Mouse (Mus musculus) kidney, embryonic 14.5 days (tissue): ENCODE measurements around the gene Tmem59l. TPM values are rescaled to one million over a fixed set of nuclear protein-coding genes. Genes with fewer than 3 reads are reported as not detected.

ENCODE experiments used
- ATAC-seq: fragments of 200-750 bp; cut with Nextera tagmentation; 2 replicates; pipeline ENCODE4 v1.8.0; 2017; ENCODE audit warnings: moderate number of reproducible peaks, mild to moderate bottlenecking, moderate TSS enrichment, moderate library complexity; ENCODE audit not compliant: low FRiP score, low TSS enrichment
- H3K27ac ChIP-seq: fragments of 300-500 bp; sonication (generic); 2 replicates; pipeline ENCODE4 v1.5.1; 2014; ENCODE audit warnings: low read depth, mild to moderate bottlenecking, low read length, moderate library complexity, mixed read lengths
- H3K27me3 ChIP-seq: fragments of 300-500 bp; sonication (generic); 2 replicates; pipeline ENCODE4 v1.6.1; 2014; ENCODE audit warnings: mild to moderate bottlenecking, low read length; ENCODE audit not compliant: control insufficient read depth, insufficient read depth
- H3K36me3 ChIP-seq: fragments of 300-500 bp; sonication (generic); 2 replicates; pipeline ENCODE4 v1.6.1; 2014; ENCODE audit warnings: low read length, mixed read lengths; ENCODE audit not compliant: control insufficient read depth, insufficient read depth
- H3K4me1 ChIP-seq: fragments of 300-500 bp; sonication (generic); 2 replicates; pipeline ENCODE4 v1.6.1; 2014; ENCODE audit warnings: low read length, mixed read lengths; ENCODE audit not compliant: control insufficient read depth, insufficient read depth
- H3K4me2 ChIP-seq: fragments of 300-500 bp; sonication (generic); replicated peaks from 2 replicates; pipeline ENCODE4 v1.6.1; 2014; ENCODE audit warnings: low read depth, mild to moderate bottlenecking, low read length
- H3K4me3 ChIP-seq: fragments of 300-500 bp; sonication (generic); 2 replicates; pipeline ENCODE4 v1.5.1; 2014; ENCODE audit warnings: mild to moderate bottlenecking, low read length
- H3K9ac ChIP-seq: fragments of 300-500 bp; sonication (generic); 2 replicates; pipeline ENCODE4 v1.6.1; 2014; ENCODE audit warnings: low read depth, mild to moderate bottlenecking, low read length, moderate library complexity
- H3K9me3 ChIP-seq: fragments of 300-500 bp; sonication (generic); 2 replicates; pipeline ENCODE4 v1.6.1; 2016; ENCODE audit warnings: low read length; ENCODE audit not compliant: control insufficient read depth
- WGBS: fragments of 180-500 bp; shearing (Covaris S2); extraction: QIAGEN DNeasy Blood & Tissue Kit; methylation state at CpG from one replicate; pipeline ENCODE4 v1.1.7; 2014; 5-methylcytosine and 5-hydroxymethylcytosine counted together
- polyA plus RNA-seq: library from polyadenylated mRNA; unstranded; fragments of >200 nt; fragmentation: Nextera tagmentation; extraction: Ambion mirVana; gene quantifications from 2 replicates; pipeline ENCODE4 v1.2.1, GENCODE M21; 2014

The Tmem59l gene
- polyA plus RNA-seq, 1 experiment from 2014 or later: 8.5 TPM

DNA sequence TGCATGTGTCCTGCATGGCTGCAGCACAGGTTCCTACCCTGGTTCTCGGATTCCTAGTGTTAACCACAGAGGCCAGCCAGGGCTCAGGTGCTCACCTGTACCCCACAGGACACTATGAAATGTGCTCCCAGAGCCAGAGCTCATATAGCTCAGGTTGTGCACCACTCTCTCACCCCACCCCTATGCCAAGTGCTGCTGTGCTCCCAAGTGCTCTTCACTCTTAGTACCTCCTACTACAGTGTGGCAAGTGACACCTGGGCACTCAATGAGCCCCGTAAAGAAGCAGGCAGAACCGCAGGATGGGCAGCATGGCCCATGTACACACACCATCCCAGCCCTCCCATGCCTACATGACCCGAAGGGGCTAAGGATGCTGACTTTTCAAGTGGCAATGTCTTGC is 18.4 kb downstream of the Tmem59l start:
- H3K4me2 ChIP-seq: no peak overlapping the region
- no peak overlapping the region for H3K4me3 ChIP-seq
- H3K27ac ChIP-seq: no peak overlapping the region
- no peaks in the 10 kb centered on the region for H3K9me3 ChIP-seq
- H3K36me3 ChIP-seq: no peaks in the 10 kb centered on the region
- peaks cover 13% of the 10 kb centered on the region for H3K4me1 ChIP-seq
- ATAC-seq: no peak
- WGBS: 90% methylated on average over 4 of the region's 4 CpGs
- H3K9ac ChIP-seq: no peak overlapping the region
- no peaks in the 10 kb centered on the region for H3K27me3 ChIP-seq

DNA sequence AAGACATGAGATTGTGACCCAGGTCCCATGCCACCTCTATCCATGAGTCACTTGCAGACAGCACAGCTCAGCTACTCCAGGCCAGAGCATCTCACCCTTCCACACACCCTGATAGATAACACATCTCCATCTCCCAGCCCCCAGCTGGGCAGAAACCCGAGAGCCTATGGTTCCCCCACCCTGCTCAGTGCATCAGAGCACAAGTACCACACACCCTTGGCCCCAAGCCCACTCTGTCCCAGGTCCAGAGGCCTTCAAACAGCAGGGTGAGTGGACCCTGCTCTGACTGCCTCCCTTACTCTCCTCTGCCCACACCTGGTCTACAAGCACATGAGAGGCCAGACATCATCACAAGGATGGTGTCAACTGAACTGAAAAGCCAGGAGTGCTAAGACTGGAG is 19.3 kb downstream of the Tmem59l start:
- Histone ChIP-seq H3K36me3 (no peaks in the 10 kb centered on the region), H3K4me1 (peaks cover 13% of the 10 kb centered on the region), H3K27me3 (no peaks in the 10 kb centered on the region), H3K9ac (no peak overlapping the region), H3K9me3 (no peaks in the 10 kb centered on the region), H3K4me2 (no peak overlapping the region), H3K4me3 (no peak overlapping the region), H3K27ac (no peak overlapping the region)
- 70% methylated on average over 1 of the region's 1 CpGs for WGBS
- no peak; the same call in 1 of the 2 replicates for ATAC-seq

DNA sequence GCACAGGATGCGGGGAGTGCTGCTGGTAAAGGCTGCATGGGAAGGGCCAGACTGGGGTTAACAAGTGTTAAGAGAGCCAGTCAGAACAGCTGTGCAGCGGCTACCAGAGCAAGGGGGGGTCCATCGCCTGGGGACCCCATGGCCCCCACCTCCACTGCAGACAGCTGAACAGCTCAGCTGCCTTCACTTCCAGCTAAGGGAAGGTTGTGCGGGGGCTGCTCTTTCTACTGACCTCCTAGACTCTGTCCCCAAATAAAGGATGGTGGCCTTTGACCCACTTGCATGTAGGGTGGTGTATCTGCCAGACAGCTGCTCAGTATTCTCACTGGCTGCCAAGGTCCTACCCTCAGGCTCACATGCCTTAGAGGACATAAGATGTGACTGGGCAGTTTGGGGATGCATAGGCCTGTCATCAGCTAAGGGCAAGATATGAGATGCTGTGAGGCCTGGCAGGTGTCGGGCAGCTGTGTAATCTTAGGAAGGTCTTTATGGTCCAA is 19.9 kb downstream of the Tmem59l start:
- ATAC-seq: no peak

DNA sequence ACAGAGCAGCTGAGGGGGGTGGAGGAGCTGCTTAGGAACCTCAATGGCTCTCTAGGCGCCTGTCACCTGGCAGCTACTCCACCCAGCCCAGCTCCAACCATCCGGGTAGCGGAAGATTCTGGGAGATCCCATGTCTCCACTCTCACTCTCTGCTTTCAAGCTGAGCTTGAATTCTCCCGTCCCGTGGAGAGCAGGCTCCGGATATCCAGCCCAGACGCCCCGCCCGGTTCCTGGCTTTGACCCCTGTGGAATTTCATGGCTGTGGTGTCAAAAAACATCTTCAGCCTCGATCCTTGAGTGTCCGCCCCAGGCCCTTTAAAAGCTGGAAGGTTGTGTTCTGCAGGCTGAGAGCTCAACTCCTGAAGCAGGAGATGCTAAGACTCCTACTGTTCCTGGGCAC is 20.4 kb downstream of the Tmem59l start:
- Histone ChIP-seq H3K4me2 (no peak overlapping the region), H3K27me3 (no peaks in the 10 kb centered on the region), H3K36me3 (no peaks in the 10 kb centered on the region), H3K9me3 (no peaks in the 10 kb centered on the region), H3K9ac (no peak overlapping the region), H3K4me3 (no peak overlapping the region), H3K27ac (no peak overlapping the region), H3K4me1 (peaks cover 13% of the 10 kb centered on the region)
- ATAC-seq: no peak
- WGBS: 57% methylated on average over 11 of the region's 11 CpGs

More for the DNA sequence above, 19.9 kb downstream of the Tmem59l start:
- no peak overlapping the region for H3K4me2 ChIP-seq
- H3K9me3 ChIP-seq: no peaks in the 10 kb centered on the region
- H3K27me3 ChIP-seq: no peaks in the 10 kb centered on the region
- no peaks in the 10 kb centered on the region for H3K36me3 ChIP-seq
- H3K27ac ChIP-seq: no peak overlapping the region
- 52% methylated on average over 5 of the region's 5 CpGs for WGBS
- H3K4me1 ChIP-seq: peaks cover 13% of the 10 kb centered on the region
- no peak overlapping the region for H3K4me3 ChIP-seq
- no peak overlapping the region for H3K9ac ChIP-seq

DNA sequence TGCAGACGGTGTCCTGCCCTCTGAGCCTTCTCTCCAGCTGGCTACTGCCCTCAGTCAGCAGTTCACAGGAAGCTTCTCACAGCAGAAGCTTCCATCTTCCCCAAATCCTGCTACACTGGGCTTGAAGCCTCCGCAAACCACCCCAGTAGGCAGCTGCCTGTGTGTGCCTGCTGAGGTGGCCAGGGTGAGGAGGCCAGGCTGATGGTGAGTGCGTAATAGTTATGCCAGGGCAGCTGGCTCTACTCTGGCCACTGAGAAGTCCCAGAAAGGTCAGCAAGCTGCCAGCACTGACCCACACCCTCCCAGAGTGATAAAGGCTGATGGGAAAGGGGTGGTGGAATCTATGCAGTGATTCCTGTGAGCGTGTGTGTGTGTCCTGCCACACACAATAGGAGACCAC is 20.9 kb downstream of the Tmem59l start:
- Histone ChIP-seq H3K4me2 (no peak overlapping the region), H3K9ac (no peak overlapping the region), H3K9me3 (no peaks in the 10 kb centered on the region), H3K4me3 (no peak overlapping the region), H3K4me1 (peaks cover 13% of the 10 kb centered on the region), H3K36me3 (no peaks in the 10 kb centered on the region), H3K27ac (no peak overlapping the region), H3K27me3 (no peaks in the 10 kb centered on the region)
- ATAC-seq: no peak
- WGBS: 85% methylated on average over 4 of the region's 4 CpGs

DNA sequence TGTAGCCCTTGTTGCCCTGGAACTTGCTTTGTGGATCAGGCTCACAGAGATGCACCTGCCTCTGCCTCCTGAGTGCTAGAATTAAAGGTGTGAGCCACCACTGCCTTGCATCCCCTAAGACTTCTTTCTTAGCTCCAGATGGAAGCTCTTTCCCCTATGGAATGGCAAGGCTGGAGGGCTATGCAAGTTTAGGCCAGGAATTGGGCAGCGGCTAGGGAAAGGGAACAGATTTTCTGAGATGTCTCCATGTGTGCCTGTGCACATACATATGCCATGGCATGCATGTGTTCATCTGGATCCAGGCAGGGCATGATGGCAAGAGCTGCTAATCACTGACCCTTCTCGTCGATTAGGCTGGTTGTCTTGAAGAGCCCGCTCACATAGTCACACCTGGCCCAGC is 21.5 kb downstream of the Tmem59l start:
- Histone ChIP-seq H3K36me3 (no peaks in the 10 kb centered on the region), H3K4me1 (peaks cover 13% of the 10 kb centered on the region), H3K27ac (no peak overlapping the region), H3K27me3 (no peaks in the 10 kb centered on the region), H3K4me2 (no peak overlapping the region), H3K9me3 (no peaks in the 10 kb centered on the region), H3K4me3 (no peak overlapping the region), H3K9ac (no peak overlapping the region; the same call in 1 of the 2 replicates)
- WGBS: 96% methylated on average over 4 of the region's 4 CpGs
- ATAC-seq: no peak

DNA sequence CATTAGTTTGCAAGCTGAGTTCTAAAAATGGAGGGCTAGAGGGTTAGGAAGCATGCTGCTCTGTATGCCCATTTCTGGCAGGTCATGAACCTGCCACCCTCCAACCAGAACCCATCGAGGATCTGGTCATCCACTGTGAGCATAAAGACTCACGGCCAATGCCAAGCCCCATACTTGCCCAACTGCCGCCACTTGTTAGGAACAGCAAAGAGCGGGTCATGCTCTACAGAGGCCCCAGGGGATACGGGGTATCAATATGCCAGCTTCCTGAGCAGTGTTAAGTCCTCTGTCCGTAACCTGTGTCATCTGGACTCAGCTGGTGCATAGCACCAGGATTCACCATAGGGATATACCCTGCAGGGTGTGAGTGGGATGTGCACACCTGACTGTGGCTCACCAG is 23.0 kb downstream of the Tmem59l start:
- no peak overlapping the region for H3K27ac ChIP-seq
- peaks cover 10% of the 10 kb centered on the region for H3K4me1 ChIP-seq
- ATAC-seq: no peak
- no peaks in the 10 kb centered on the region for H3K27me3 ChIP-seq
- WGBS: 85% methylated on average over 6 of the region's 6 CpGs
- H3K9ac ChIP-seq: no peak overlapping the region; the same call in 1 of the 2 replicates
- no peak overlapping the region for H3K4me3 ChIP-seq
- H3K36me3 ChIP-seq: no peaks in the 10 kb centered on the region
- 0 out of 2 replicates have a peak, but pooled peaks cover 3% of the 10 kb centered on the region for H3K9me3 ChIP-seq
- H3K4me2 ChIP-seq: no peak overlapping the region

DNA sequence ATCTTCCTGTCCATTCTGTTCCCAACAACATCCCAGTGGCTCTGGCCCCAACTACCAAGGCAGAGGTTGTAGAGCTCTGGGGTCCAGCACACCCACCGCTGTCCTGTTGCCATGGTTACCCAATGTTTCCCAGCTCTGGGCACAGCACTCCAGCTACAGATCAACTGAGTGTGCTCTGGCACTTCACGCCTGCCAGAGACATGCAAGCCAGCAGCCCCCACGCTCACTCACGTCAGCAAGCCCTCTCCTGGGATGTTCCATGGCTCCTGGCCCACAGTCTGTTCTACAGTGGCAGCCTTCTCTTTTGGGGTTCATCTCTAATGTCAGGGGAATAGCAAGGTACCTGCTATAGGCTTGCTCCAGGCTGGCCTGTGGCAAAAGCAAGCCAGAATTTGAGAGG is 23.9 kb downstream of the Tmem59l start:
- H3K4me2 ChIP-seq: no peak overlapping the region
- peaks cover 10% of the 10 kb centered on the region for H3K4me1 ChIP-seq
- 0 out of 2 replicates have a peak, but pooled peaks cover 3% of the 10 kb centered on the region for H3K9me3 ChIP-seq
- H3K9ac ChIP-seq: no peak overlapping the region
- no peak overlapping the region for H3K27ac ChIP-seq
- no peak for ATAC-seq
- no peak overlapping the region for H3K4me3 ChIP-seq
- no peaks in the 10 kb centered on the region for H3K36me3 ChIP-seq
- no peaks in the 10 kb centered on the region for H3K27me3 ChIP-seq
- WGBS: 74% methylated on average over 4 of the region's 4 CpGs

DNA sequence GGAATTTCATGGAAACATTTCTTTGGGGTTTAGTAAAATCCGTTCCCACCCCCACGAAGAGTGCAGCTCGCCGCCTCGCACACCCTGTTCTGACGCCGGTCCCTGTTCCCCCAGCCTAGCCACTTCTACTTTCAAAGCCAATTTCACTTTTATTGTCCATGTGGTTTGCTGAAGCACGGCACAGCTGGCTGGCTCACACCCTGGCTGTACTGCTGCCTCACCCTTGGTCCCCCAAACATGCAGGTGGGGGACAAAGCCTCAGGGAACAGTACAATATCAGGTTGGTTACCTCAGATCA is 24.7 kb downstream of the Tmem59l start:
- no peak for ATAC-seq
- 74% methylated on average over 8 of the region's 8 CpGs for WGBS
- no peak overlapping the region for H3K27ac ChIP-seq
- H3K4me2 ChIP-seq: no peak overlapping the region
- 0 out of 2 replicates have a peak, but pooled peaks cover 3% of the 10 kb centered on the region for H3K9me3 ChIP-seq
- H3K27me3 ChIP-seq: no peaks in the 10 kb centered on the region
- H3K36me3 ChIP-seq: no peaks in the 10 kb centered on the region
- peaks cover 9% of the 10 kb centered on the region for H3K4me1 ChIP-seq
- H3K9ac ChIP-seq: no peak overlapping the region
- no peak overlapping the region for H3K4me3 ChIP-seq
